Mouse (Mus musculus) limb, embryonic 14.5 days (tissue): ENCODE measurements around the gene Ceacam9. TPM values are rescaled to one million over a fixed set of nuclear protein-coding genes. Genes with fewer than 3 reads are reported as not detected.

Experiments used
- ATAC-seq: fragments of 200-750 bp; cut with Nextera tagmentation; 2 replicates; pipeline ENCODE4 v1.8.0; 2017; ENCODE audit warnings: low read depth, moderate number of reproducible peaks, moderate TSS enrichment; ENCODE audit not compliant: low FRiP score
- DNase-seq: peaks from one replicate; pipeline ENCODE4 v3.0.0-alpha.2; 2015; ENCODE audit warnings: low spot score
- H3K27ac ChIP-seq: fragments of 300-500 bp; sonication (generic); replicated peaks from 2 replicates; pipeline ENCODE4 v1.5.1; 2014; ENCODE audit warnings: low read depth, mild to moderate bottlenecking, low read length, moderate library complexity, mixed read lengths
- H3K27me3 ChIP-seq: fragments of 300-500 bp; sonication (generic); 2 replicates; pipeline ENCODE4 v1.6.1; 2014; ENCODE audit warnings: low read length, mixed read lengths; ENCODE audit not compliant: control insufficient read depth, insufficient read depth
- H3K36me3 ChIP-seq: fragments of 300-500 bp; sonication (generic); 2 replicates; pipeline ENCODE4 v1.6.1; 2014; ENCODE audit warnings: mild to moderate bottlenecking, low read length, moderate library complexity, mixed read lengths; ENCODE audit not compliant: control insufficient read depth, insufficient read depth
- H3K4me1 ChIP-seq: fragments of 300-500 bp; sonication (generic); 2 replicates; pipeline ENCODE4 v1.6.1; 2014; ENCODE audit warnings: antibody characterized with exemption, low read length, mixed read lengths; ENCODE audit not compliant: control insufficient read depth, insufficient read depth
- H3K4me2 ChIP-seq: fragments of 300-500 bp; sonication (generic); replicated peaks from 2 replicates; pipeline ENCODE4 v1.6.1; 2014; ENCODE audit warnings: low read depth, mild to moderate bottlenecking, low read length, moderate library complexity; ENCODE audit not compliant: severe bottlenecking
- H3K4me3 ChIP-seq: fragments of 300-500 bp; sonication (generic); replicated peaks from 2 replicates; pipeline ENCODE4 v1.5.1; 2014; ENCODE audit warnings: low read length
- H3K9ac ChIP-seq: fragments of 300-500 bp; sonication (generic); 2 replicates; pipeline ENCODE4 v1.6.1; 2014; ENCODE audit warnings: mild to moderate bottlenecking, low read depth, low read length, moderate library complexity; ENCODE audit not compliant: severe bottlenecking
- H3K9me3 ChIP-seq: fragments of 300-500 bp; sonication (generic); 2 replicates; pipeline ENCODE4 v1.6.1; 2016; ENCODE audit warnings: low read length; ENCODE audit not compliant: control insufficient read depth
- POLR2A ChIP-seq: fragments of 200-500 bp; IDR thresholded peaks from 2 replicates; pipeline ENCODE4 v1.8.0; 2012; ENCODE audit warnings: inconsistent platforms, mild to moderate bottlenecking, moderate library complexity, borderline replicate concordance; ENCODE audit not compliant: insufficient read depth, insufficient read length; ENCODE audit errors: extremely low read depth
- WGBS: fragments of 180-500 bp; shearing (Covaris S2); extraction: QIAGEN DNeasy Blood & Tissue Kit; methylation state at CpG from one replicate; pipeline ENCODE4 v1.1.7; 2014; 5-methylcytosine and 5-hydroxymethylcytosine counted together
- polyA plus RNA-seq, 2 experiments: library from polyadenylated mRNA; depleted of rRNA in 1 of 2; stranded (reverse) in 1 of 2; unstranded in 1 of 2; fragments of >200 nt; fragmentation: Nextera tagmentation in 1 of 2; extraction: Ambion mirVana in 1 of 2; gene quantifications; 2 replicates each; pipeline versions ENCODE4 v1.2.1 to v1.2.3; 2012 to 2014

Ceacam9 gene
- polyA plus RNA-seq, 2 experiments: 0.04 TPM; not detected in 1

- Histone ChIP-seq H3K4me1 (no peaks in the 10 kb centered on the region), H3K9me3 (no peaks in the 10 kb centered on the region), H3K36me3 (no peaks in the 10 kb centered on the region), H3K27me3 (no peaks in the 10 kb centered on the region), H3K4me3 (no peak overlapping the region), H3K27ac (no peak overlapping the region), H3K9ac (no peak overlapping the region), H3K4me2 (no peak overlapping the region)
- no peak for DNase-seq
- 88% methylated on average over 5 of the region's 6 CpGs for WGBS
- no peak for ATAC-seq
- TF ChIP-seq POLR2A: no peak
These were observed 9.1 kb downstream of the Ceacam9 start for GRCm38 (mm10) chr7:16730791-16731190.

- ATAC-seq: no peak
- Histone ChIP-seq H3K4me3 (no peak overlapping the region), H3K27me3 (no peaks in the 10 kb centered on the region), H3K4me1 (no peaks in the 10 kb centered on the region), H3K27ac (no peak overlapping the region), H3K9ac (no peak overlapping the region), H3K9me3 (no peaks in the 10 kb centered on the region), H3K4me2 (no peak overlapping the region), H3K36me3 (no peaks in the 10 kb centered on the region)
- TF ChIP-seq POLR2A: no peak
- 41% methylated on average over 7 of the region's 7 CpGs for WGBS
- DNase-seq: no peak
These were observed 10.2 kb downstream of the Ceacam9 start for GRCm38 (mm10) chr7:16731893-16732422.

- no peak for DNase-seq
- no peaks in the 10 kb centered on the region for H3K9me3 ChIP-seq
These were observed 15.9 kb downstream of the Ceacam9 start for GRCm38 (mm10) chr7:16737606-16738072.

DNA sequence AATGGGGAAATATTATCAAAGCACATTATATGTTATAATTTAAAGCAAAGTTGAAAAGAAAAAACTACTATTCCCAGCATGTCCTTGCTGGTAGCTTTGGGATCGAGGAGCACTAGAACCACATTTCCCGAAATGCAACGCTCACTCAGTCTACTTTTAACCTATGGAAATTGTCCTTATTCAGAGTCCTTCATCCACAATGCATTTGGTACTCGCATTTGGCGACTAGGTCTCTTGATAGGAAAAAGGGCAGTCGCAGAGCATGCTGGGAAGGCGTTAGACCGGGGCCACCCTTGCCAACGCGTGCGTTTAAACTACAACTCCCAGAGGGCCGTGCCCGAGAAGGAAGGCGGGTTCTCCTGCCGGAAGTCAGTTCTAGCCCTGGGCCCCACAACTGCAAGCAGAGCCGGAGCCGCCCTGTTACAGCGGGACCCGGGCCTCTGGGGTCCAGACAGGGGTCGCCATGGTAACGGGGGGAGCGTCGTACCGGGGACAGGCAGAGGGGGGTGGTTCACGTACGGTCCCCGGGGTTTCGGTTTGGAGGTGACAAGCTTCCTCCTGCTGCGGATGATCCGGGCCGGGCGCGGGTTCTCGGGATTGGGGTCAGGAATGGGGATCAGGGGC lies 16.5 kb downstream of the Ceacam9 start, which contains the start of gene Ap2s1:
Ap2s1 (plus strand) TSS at position 338 of the 624 bp plus-strand sequence.
- Histone ChIP-seq H3K4me3 (peak within 1 kb of the TSS; percentile 89), H3K4me1 (peaks cover 10% of the 10 kb centered on the region; the same call in 1 of the 2 replicates), H3K27ac (no peak within 1 kb of the TSS), H3K36me3 (peaks cover 7% of the 10 kb centered on the region), H3K9ac (peak within 1 kb of the TSS; percentile 85), H3K4me2 (peak within 1 kb of the TSS; percentile 90), H3K27me3 (no peaks in the 10 kb centered on the region), H3K9me3 (no peaks in the 10 kb centered on the region)
- TF ChIP-seq POLR2A: 0 out of 2 replicates have a peak, but pooled peaks have one; percentile 16
- under 1% methylated on average over 34 of the region's 34 CpGs for WGBS
- ATAC-seq (peak; percentile 97), DNase-seq (peak; percentile 99)

More at GRCm38 (mm10) chr7:16737606-16738072, 15.9 kb downstream of the Ceacam9 start:
- Histone ChIP-seq H3K27ac (no peak overlapping the region), H3K9ac (0 out of 2 replicates have a peak overlapping the region, but pooled peaks have one; percentile 1), H3K36me3 (0 out of 2 replicates have a peak, but pooled peaks cover 1% of the 10 kb centered on the region), H3K27me3 (no peaks in the 10 kb centered on the region), H3K4me2 (peak overlapping the region; percentile 49), H3K4me1 (peaks cover 10% of the 10 kb centered on the region; the same call in 1 of the 2 replicates), H3K4me3 (peak overlapping the region; percentile 89)
- 46% methylated on average over 10 of the region's 10 CpGs for WGBS
- ATAC-seq: peak; percentile 1; the same call in 1 of the 2 replicates
- no peak for TF ChIP-seq POLR2A

GRCm38 (mm10) chr7:16739056-16739604 lies 17.4 kb downstream of the Ceacam9 start:
- peak overlapping the region; percentile 89 for H3K4me3 ChIP-seq
- TF ChIP-seq POLR2A: no peak
- peaks cover 16% of the 10 kb centered on the region for H3K36me3 ChIP-seq
- no peak for DNase-seq
- no peak for ATAC-seq
- H3K9ac ChIP-seq: peak overlapping the region; percentile 85
- peaks cover 10% of the 10 kb centered on the region; the same call in 1 of the 2 replicates for H3K4me1 ChIP-seq
- WGBS: 54% methylated on average over 10 of the region's 10 CpGs
- H3K27me3 ChIP-seq: no peaks in the 10 kb centered on the region
- H3K4me2 ChIP-seq: peak overlapping the region; percentile 90
- H3K27ac ChIP-seq: no peak overlapping the region
- H3K9me3 ChIP-seq: no peaks in the 10 kb centered on the region
